Mouse (Mus musculus): ENCODE measurements around the gene Taok3. TPM values are rescaled to one million over a fixed set of nuclear protein-coding genes. Genes with fewer than 3 reads are reported as not detected.

The Taok3 gene
- polyA plus RNA-seq, 2 experiments, result 17.1 to 43.3 TPM

- H3K27ac ChIP-seq, result no peak overlapping the region
- H3K4me1 ChIP-seq (replicated peaks; ENCODE audit: control insufficient read depth in 2 of 2, insufficient read depth in 2 of 2, low read length in 1 of 2), result no peaks in the 10 kb centered on the region
- no peak overlapping the region for H3K4me2 ChIP-seq (ENCODE audit: low read depth)
- no peak overlapping the region for H3K9ac ChIP-seq (replicated peaks)
- no peaks in the 10 kb centered on the region for H3K9me3 ChIP-seq (ENCODE audit: control insufficient read depth, low read length)
- H3K27me3 ChIP-seq (ENCODE audit: control insufficient read depth, insufficient read depth, low read length), result no peaks in the 10 kb centered on the region
- DNase-seq (ENCODE audit: low read depth in 3 of 3, low spot score in 3 of 3), result no peak
- WGBS (ENCODE audit: insufficient replicate concordance), result 93% methylated on average over 16 of the region's 16 CpGs
- no peak for ATAC-seq (ENCODE audit: insufficient read depth)
- peaks cover 88% of the 10 kb centered on the region for H3K36me3 ChIP-seq (replicated peaks; ENCODE audit: control insufficient read depth, insufficient read depth, low read depth)
- no peak for TF ChIP-seq EP300 (IDR thresholded peaks at IDR 0.05; ENCODE audit: low read depth)
- TF ChIP-seq CTCF (IDR thresholded peaks at IDR 0.05; ENCODE audit: low read depth), result no peak
- no peak overlapping the region for H3K4me3 ChIP-seq (ENCODE audit: insufficient read depth in 1 of 2, low read depth in 2 of 2, low read length in 2 of 2)
These were observed 87.4 kb downstream of the Taok3 start for GRCm38 (mm10) chr5:117207286-117207685.

DNA sequence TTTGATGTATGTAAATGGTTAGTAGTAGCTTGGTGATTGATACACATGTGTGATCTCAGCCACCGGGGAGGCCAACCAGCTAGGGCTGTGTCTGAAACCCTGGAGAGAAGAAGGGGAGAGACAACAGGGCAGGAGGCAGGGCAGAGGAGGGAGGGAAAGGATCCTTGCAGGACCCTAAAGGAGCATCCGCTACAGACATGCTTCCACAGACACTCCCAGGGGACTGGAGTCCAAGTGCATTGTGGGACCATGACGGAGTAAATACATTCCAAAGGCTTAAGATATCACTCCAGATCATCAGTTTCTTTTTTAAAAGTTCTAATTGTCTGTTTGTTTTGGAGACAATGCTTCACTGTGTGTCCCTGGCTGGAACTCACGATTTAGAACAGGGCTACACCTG, 94.1 kb downstream of the Taok3 start:
- ATAC-seq (ENCODE audit: insufficient read depth), result no peak
- TF ChIP-seq EP300 (IDR thresholded peaks at IDR 0.05; ENCODE audit: low read depth) (no peak), CTCF (IDR thresholded peaks at IDR 0.05; ENCODE audit: low read depth) (no peak)
- WGBS (ENCODE audit: insufficient replicate concordance), result 84% methylated on average over 4 of the region's 4 CpGs

GRCm38 (mm10) chr5:117231059-117231458, 111.1 kb downstream of the Taok3 start:
- Histone ChIP-seq H3K4me3 (ENCODE audit: insufficient read depth in 1 of 2, low read depth in 2 of 2, low read length in 2 of 2) (no peak overlapping the region), H3K4me1 (replicated peaks; ENCODE audit: control insufficient read depth in 2 of 2, insufficient read depth in 2 of 2, low read length in 1 of 2) (no peaks in the 10 kb centered on the region), H3K9me3 (ENCODE audit: control insufficient read depth, low read length) (no peaks in the 10 kb centered on the region), H3K4me2 (ENCODE audit: low read depth) (no peak overlapping the region), H3K27me3 (ENCODE audit: control insufficient read depth, insufficient read depth, low read length) (no peaks in the 10 kb centered on the region), H3K36me3 (replicated peaks; ENCODE audit: control insufficient read depth, insufficient read depth, low read depth) (peaks cover 57% of the 10 kb centered on the region), H3K9ac (replicated peaks) (no peak overlapping the region), H3K27ac (no peak overlapping the region)
- ATAC-seq (ENCODE audit: insufficient read depth), result no peak
- 78% methylated on average over 12 of the region's 12 CpGs for WGBS (ENCODE audit: insufficient replicate concordance)
- DNase-seq (ENCODE audit: low read depth in 3 of 3, low spot score in 3 of 3), result no peak
- no peak for TF ChIP-seq EP300 (IDR thresholded peaks at IDR 0.05; ENCODE audit: low read depth)
- no peak for TF ChIP-seq CTCF (IDR thresholded peaks at IDR 0.05; ENCODE audit: low read depth)

More for the DNA sequence above, 94.1 kb downstream of the Taok3 start:
- no peaks in the 10 kb centered on the region for H3K9me3 ChIP-seq (ENCODE audit: control insufficient read depth, low read length)
- H3K27me3 ChIP-seq (ENCODE audit: control insufficient read depth, insufficient read depth, low read length), result no peaks in the 10 kb centered on the region
- no peak overlapping the region for H3K27ac ChIP-seq
- no peaks in the 10 kb centered on the region for H3K4me1 ChIP-seq (replicated peaks; ENCODE audit: control insufficient read depth in 2 of 2, insufficient read depth in 2 of 2, low read length in 1 of 2)
- peaks cover 67% of the 10 kb centered on the region for H3K36me3 ChIP-seq (replicated peaks; ENCODE audit: control insufficient read depth, insufficient read depth, low read depth)
- no peak overlapping the region for H3K9ac ChIP-seq (replicated peaks)
- no peak overlapping the region for H3K4me2 ChIP-seq (ENCODE audit: low read depth)
- H3K4me3 ChIP-seq (ENCODE audit: insufficient read depth in 1 of 2, low read depth in 2 of 2, low read length in 2 of 2), result no peak overlapping the region
- no peak for DNase-seq (ENCODE audit: low read depth in 3 of 3, low spot score in 3 of 3)

DNA sequence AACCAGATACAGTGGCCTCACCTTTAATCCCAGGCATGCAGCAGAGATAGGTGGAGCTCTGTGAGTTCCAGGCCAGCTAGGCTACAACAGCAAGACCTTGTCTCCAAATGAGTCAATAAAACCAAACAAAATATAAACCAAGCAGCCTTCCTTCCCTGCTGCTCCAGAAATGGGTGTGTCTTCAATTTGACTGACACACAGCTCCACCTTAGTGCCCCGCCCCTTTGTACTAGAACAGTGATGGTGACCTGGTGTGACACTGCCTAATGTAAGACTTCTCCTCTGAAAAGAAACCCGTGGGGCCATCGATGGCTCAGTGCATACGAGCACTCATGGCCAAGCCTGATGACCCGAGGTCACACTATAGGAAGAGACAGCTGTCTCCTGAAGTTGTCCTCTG, 116.6 kb downstream of the Taok3 start:
- Histone ChIP-seq H3K27ac (no peak overlapping the region), H3K4me1 (replicated peaks; ENCODE audit: control insufficient read depth in 2 of 2, insufficient read depth in 2 of 2, low read length in 1 of 2) (no peaks in the 10 kb centered on the region), H3K9me3 (ENCODE audit: control insufficient read depth, low read length) (no peaks in the 10 kb centered on the region), H3K4me3 (ENCODE audit: insufficient read depth in 1 of 2, low read depth in 2 of 2, low read length in 2 of 2) (no peak overlapping the region), H3K9ac (replicated peaks) (no peak overlapping the region), H3K27me3 (ENCODE audit: control insufficient read depth, insufficient read depth, low read length) (no peaks in the 10 kb centered on the region), H3K4me2 (ENCODE audit: low read depth) (no peak overlapping the region), H3K36me3 (replicated peaks; ENCODE audit: control insufficient read depth, insufficient read depth, low read depth) (peaks cover 52% of the 10 kb centered on the region)
- no peak for DNase-seq (ENCODE audit: low read depth in 3 of 3, low spot score in 3 of 3)
- WGBS (ENCODE audit: insufficient replicate concordance), result 80% methylated on average over 5 of the region's 5 CpGs
- no peak for ATAC-seq (ENCODE audit: insufficient read depth)
- TF ChIP-seq CTCF (IDR thresholded peaks at IDR 0.05; ENCODE audit: low read depth), result no peak
- TF ChIP-seq EP300 (IDR thresholded peaks at IDR 0.05; ENCODE audit: low read depth), result no peak

DNA sequence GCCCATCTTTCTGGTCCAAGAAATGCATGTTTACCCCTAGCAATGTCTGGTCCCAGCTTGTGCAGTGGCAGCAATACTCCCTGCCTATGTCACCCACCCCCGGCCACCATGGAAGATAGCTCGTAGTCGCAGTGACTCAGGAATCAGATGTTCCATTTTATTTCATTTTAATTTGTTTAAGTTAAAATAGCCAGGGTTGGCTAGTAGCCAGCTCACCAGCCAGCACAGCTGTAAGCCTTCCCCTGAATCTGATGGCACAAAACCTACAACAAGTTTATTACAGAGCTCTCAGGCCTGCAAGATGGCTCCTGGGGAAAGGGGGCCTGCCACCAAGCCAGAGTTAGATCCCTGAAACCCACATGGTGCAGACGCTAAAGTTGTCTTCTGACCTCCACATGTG, 119.2 kb downstream of the Taok3 start:
- Histone ChIP-seq H3K27ac (no peak overlapping the region), H3K4me2 (ENCODE audit: low read depth) (no peak overlapping the region), H3K4me3 (ENCODE audit: insufficient read depth in 1 of 2, low read depth in 2 of 2, low read length in 2 of 2) (no peak overlapping the region), H3K4me1 (replicated peaks; ENCODE audit: control insufficient read depth in 2 of 2, insufficient read depth in 2 of 2, low read length in 1 of 2) (no peaks in the 10 kb centered on the region), H3K27me3 (ENCODE audit: control insufficient read depth, insufficient read depth, low read length) (no peaks in the 10 kb centered on the region), H3K36me3 (replicated peaks; ENCODE audit: control insufficient read depth, insufficient read depth, low read depth) (peaks cover 47% of the 10 kb centered on the region), H3K9ac (replicated peaks) (no peak overlapping the region), H3K9me3 (ENCODE audit: control insufficient read depth, low read length) (no peaks in the 10 kb centered on the region)
- no peak for DNase-seq (ENCODE audit: low read depth in 3 of 3, low spot score in 3 of 3)
- WGBS (ENCODE audit: insufficient replicate concordance), result 95% methylated on average over 4 of the region's 4 CpGs
- ATAC-seq (ENCODE audit: insufficient read depth), result no peak
- no peak for TF ChIP-seq EP300 (IDR thresholded peaks at IDR 0.05; ENCODE audit: low read depth)
- TF ChIP-seq CTCF (IDR thresholded peaks at IDR 0.05; ENCODE audit: low read depth), result no peak
